Mouse (Mus musculus) adrenal gland, adult 8-10 months (tissue): ENCODE results near the gene Dph2. TPM values are rescaled to one million over a fixed set of nuclear protein-coding genes. Genes with fewer than 3 reads are reported as not detected.

Experiments used
- total RNA-seq, 4 experiments: library from RNA; stranded (reverse); gene quantifications; 2 replicates each; pipeline ENCODE4 v1.2.4; 2022

The Dph2 gene
- total RNA-seq, 4 experiments from 2014 or later, result 8.7 to 13.8 (median 11.2) TPM

Other genes with a start within 250 kb of the Dph2 start
- 10 to 100 TPM; 22.3 to 35.4 (median 31.1) TPM for gene Dmap1, start 209.8 kb downstream of the Dph2 start, total RNA-seq
- gene Gm12845, start 167.6 kb downstream of the Dph2 start, total RNA-seq, result not detected
- not detected for gene Klf17, start 126.4 kb downstream of the Dph2 start, total RNA-seq
- gene Slc6a9, start 57.5 kb downstream of the Dph2 start, total RNA-seq, result 10 to 100 TPM; 15.7 to 23.6 (median 19.2) TPM
- gene Ccdc24, start 19.5 kb downstream of the Dph2 start, total RNA-seq, result 1 to 10 TPM; 1.1 to 1.8 (median 1.5) TPM
- gene B4galt2, start 8.5 kb downstream of the Dph2 start, total RNA-seq, result 10 to 100 TPM; 13.8 to 23.0 (median 19.7) TPM
- gene Atp6v0b, start 4.7 kb downstream of the Dph2 start, total RNA-seq, result 100 to 1,000 TPM; 234 to 264 (median 239) TPM
- 10 to 100 TPM; 41.5 to 67.2 (median 54.8) TPM for gene Ipo13, start 23.0 kb upstream of the Dph2 start, total RNA-seq
- gene Artn, start 37.7 kb upstream of the Dph2 start, total RNA-seq, result under 1 TPM; 0.24 to 0.54 (median 0.38) TPM
- gene St3gal3, start 242.9 kb upstream of the Dph2 start, total RNA-seq, result 10 to 100 TPM; 30.4 to 40.3 (median 35.3) TPM